Mouse (Mus musculus): ENCODE results near the gene Efna4.

Efna4 gene

DNA sequence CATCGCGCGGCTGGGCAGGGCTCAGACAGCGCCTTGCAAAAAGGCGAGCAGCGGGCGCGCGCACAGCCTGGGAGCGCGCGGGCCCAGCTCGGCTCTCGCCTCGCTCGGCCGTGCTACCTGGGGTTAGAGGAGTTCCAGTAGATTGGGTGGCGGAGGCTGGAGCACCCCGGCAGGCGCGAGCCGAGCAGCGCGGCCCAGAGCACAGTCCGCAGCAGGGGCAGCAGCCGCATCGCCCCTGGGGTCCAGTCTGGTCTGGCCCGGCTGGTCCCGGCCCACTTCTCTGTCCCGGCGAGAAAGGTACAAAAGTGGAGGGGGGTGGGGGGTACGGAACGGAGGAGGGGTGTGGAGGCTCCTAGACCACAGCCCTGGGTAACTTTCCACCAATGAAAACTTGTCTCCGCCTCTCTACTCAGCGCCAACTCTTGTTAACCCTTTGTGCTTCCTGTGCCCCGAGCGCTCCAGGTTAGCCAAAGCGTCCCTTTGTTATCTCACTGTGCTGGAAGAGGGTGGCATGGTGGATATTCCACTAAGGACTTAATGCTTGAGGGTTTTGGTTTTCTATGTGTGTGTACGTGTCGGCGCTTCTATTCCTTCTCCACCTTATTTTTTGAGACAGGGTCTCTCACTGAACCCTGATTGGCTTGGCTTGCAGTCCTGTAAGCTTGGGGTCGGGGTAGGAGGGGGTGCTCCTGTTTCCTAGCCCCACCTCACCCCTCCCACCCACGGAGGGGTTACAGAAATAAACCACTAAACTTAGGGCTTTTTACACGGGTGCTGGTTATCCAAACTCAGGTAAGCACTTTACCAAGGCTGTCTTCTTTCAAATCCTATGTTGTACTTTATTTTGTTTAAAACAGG is at the start of gene Efna4:
Gene Efna4 (minus strand): TSS at position 308 of the 858 bp plus-strand sequence.
- no peak for DNase-seq (ENCODE audit: low read depth)

DNA sequence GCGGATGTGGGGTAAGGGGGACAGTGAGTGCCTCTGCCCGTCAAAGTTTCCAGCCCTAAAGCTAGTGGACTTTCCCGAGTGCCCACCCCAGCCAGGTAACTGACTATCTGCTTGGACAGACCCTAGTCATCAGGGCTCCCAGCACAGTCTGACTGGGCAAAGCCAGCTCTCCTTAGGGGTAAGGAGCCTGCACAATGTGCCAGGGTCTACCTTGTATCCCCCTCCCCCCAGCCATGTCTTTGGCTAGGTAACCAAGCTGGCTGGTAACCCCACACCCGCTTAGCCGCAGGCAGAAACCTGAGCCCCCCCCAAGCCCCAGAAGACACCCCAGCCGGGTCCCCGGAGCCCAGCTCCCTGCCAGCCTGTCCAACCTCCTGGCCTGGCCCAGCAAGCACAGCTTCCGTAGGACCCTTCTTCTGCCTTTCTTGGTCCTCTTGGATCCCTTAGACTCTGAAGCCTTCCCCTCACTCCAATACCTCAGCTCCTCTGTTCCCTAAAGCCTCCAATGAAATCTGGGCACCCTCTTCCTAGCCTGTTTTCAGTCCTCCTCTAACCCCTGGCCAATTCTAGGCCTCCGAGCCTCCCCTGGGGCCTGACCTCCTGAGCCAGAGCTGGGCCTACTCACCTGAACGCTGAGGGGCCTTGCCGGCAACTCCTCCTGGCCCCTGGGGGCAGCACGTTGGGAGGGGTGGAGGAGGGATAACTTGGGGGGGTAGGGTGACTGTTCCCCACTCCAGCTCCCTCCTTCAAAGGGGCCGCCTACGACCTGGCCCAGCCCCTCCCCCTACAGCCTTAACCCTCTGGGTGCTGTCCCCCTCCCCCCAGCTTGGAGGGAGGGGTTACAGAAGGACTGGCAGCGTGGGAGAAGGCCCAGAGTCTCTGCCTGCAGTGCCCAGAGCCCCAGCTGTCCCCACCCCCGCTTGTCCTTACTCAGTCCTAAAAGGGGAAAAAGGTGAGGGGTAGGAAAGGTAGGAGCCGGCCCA is 48.9 kb upstream of the Efna4 start:
- no peak for DNase-seq (ENCODE audit: low read depth)

GRCm38 (mm10) chr3:89385451-89385850 is 47.6 kb upstream of the Efna4 start:
- DNase-seq (ENCODE audit: low read depth) = no peak

GRCm38 (mm10) chr3:89384331-89385076 is 46.7 kb upstream of the Efna4 start:
- DNase-seq (ENCODE audit: low read depth) = no peak

DNA sequence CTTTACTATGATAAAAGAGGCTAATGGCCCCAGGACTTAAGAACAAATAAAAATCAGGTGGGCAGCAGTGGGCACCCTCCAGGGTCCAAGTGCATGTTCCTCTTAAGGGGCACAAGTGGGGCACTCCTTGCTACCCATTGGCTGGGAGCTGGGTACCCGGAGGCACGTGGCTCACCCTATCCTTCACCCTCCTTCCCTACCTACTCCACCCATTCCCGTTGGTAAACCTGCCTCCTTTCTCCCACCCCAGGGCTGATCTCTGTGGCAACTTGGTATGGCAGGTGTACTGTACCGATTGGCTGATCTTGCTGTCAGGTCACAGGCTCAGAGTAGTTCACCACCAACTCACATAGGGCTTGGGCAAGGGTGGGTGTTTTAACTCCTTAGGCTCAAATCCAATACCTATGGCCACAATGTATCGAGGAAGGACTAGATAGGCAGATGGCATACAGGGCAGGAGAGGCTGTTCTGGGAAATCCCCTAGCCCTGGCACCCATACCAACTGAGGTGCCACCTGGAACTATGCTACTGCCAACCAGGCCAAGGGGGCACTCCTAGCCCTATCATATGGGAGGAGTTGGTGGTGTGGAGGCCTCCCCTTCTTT is 45.9 kb upstream of the Efna4 start:
- DNase-seq (ENCODE audit: low read depth) = no peak

- DNase-seq (ENCODE audit: low read depth) = no peak
These were observed 45.1 kb upstream of the Efna4 start for GRCm38 (mm10) chr3:89382950-89383349.

- DNase-seq (ENCODE audit: low read depth) = no peak
These were observed 44.4 kb upstream of the Efna4 start for GRCm38 (mm10) chr3:89382033-89382882.

GRCm38 (mm10) chr3:89381233-89381632 is 43.4 kb upstream of the Efna4 start:
- DNase-seq (ENCODE audit: low read depth) = no peak

GRCm38 (mm10) chr3:89380711-89381110 is 42.9 kb upstream of the Efna4 start:
- DNase-seq (ENCODE audit: low read depth) = no peak

GRCm38 (mm10) chr3:89380291-89380690 is 42.5 kb upstream of the Efna4 start:
- no peak for DNase-seq (ENCODE audit: low read depth)

- no peak for DNase-seq (ENCODE audit: low read depth)
These were observed 41.7 kb upstream of the Efna4 start for GRCm38 (mm10) chr3:89379388-89380131.

GRCm38 (mm10) chr3:89378394-89379067 is 40.7 kb upstream of the Efna4 start:
- DNase-seq (ENCODE audit: low read depth) = no peak

- DNase-seq (ENCODE audit: low read depth) = no peak
These were observed 40.0 kb upstream of the Efna4 start for GRCm38 (mm10) chr3:89377831-89378230.

DNA sequence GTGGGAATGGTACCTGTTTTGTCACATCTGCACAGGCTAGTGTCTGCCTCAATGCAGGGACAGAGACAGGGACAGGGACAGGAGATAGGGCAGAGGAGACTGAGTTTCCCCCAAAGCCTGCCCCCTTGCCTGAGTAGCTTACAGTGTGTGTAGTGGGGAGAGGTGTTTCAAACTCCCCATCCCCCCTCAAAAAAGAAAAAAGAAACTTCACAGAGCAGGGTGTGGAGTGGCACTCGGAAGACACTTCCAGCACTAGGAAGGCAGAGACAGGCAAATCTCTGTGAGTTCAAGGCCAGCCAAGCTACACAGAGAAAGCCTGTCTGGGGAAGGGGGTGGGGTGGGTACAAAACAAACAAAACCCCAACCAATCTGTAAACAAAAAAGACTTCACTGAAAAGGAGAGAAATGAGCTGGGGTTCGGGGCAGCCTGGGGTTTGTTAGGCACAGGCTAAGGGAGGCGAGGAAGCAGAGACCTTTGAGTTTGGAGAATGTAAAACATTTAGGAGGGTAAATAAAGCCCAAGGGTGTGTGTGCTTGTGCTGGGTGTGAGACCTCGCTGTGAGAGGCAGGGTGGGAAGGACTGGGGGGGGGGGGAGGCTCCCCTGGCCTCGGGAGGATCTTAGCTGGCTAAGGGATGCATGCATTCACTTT is 35.9 kb upstream of the Efna4 start:
- no peak for DNase-seq (ENCODE audit: low read depth)

DNA sequence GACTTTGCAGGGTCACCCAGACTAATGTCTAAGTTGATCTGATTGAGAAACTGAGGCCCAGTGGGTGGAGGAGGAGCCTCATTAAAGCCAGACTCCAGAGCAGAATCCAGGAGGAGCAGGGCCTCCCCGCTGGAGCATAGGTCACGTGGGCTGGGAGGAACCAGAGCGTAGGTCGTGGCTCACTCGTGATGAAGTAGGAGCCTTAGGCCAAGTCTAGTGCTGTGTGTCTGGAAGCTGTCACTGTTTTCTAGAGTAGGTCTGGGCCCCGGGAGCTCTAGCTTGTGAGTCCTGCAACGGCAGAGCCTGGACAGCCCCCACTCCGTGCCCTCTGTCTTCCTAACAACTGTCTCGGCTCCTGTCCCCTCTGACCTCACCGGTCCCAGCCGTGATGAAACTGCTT is 29.5 kb upstream of the Efna4 start:
- DNase-seq (ENCODE audit: low read depth) = no peak

DNA sequence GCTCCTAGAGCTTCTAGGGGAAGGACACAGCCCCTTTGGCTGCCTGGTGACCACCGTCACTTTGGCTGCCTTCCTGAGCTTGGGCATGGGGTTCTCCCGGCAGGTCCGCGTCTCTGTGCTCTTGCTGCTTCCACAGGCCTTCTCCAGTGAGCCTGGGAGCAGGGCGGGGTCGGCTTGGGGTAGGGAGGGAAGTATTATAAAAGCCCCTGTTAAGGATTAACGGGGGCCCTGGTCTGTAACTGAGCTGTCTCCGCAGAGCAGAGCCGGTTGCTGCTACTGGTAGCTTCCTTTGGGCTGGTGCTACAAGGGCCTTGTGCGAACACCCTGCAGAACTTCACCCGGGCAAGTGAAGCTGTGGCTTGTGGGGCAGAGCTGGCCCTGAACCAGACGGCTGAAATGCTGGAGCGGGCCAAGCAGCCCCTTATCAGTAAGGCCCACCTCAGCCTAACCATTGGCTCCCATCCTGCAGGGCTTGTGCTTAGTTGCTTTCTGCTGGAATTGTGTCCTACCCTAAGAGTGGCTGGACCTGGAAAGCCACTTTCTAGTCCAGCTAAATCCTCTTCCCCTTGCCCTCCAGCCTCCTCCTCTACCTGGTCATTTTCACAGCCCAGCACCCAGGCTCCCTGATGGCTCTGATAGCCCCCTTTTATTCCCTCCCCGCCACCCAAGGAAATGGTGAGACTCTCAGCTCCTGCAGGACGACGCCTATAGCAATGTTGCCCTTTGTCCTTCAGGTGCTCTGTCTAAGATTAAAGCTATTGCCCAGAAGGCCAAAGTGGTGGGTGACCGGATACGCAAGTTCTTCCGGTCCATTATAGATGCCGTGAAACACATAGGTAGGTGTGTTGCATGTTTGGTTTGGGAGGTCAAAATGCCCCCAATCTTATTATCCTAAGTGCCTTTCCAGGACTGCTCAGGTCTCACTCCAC is 27.9 kb upstream of the Efna4 start:
- no peak for DNase-seq (ENCODE audit: low read depth)

- no peak for DNase-seq (ENCODE audit: low read depth)
These were observed 27.3 kb upstream of the Efna4 start, which contains the start of gene Dcst1 for GRCm38 (mm10) chr3:89365153-89365485. Dcst1 (minus strand) TSS chr3:89365253.

GRCm38 (mm10) chr3:89364631-89365030 is 26.8 kb upstream of the Efna4 start:
- no peak for DNase-seq (ENCODE audit: low read depth)
